Mouse (Mus musculus) kidney, embryonic 14.5 days (tissue): ENCODE data around the gene Carmil2. TPM values are rescaled to one million over a fixed set of nuclear protein-coding genes. Genes with fewer than 3 reads are reported as not detected.

Source experiments
- ATAC-seq: fragments of 200-750 bp; cut with Nextera tagmentation; 2 replicates; pipeline ENCODE4 v1.8.0; 2017; ENCODE audit warnings: moderate number of reproducible peaks, mild to moderate bottlenecking, moderate TSS enrichment, moderate library complexity; ENCODE audit not compliant: low FRiP score, low TSS enrichment
- H3K27ac ChIP-seq: fragments of 300-500 bp; sonication (generic); 2 replicates; pipeline ENCODE4 v1.5.1; 2014; ENCODE audit warnings: low read depth, mild to moderate bottlenecking, low read length, moderate library complexity, mixed read lengths
- H3K27me3 ChIP-seq: fragments of 300-500 bp; sonication (generic); 2 replicates; pipeline ENCODE4 v1.6.1; 2014; ENCODE audit warnings: mild to moderate bottlenecking, low read length; ENCODE audit not compliant: control insufficient read depth, insufficient read depth
- H3K36me3 ChIP-seq: fragments of 300-500 bp; sonication (generic); 2 replicates; pipeline ENCODE4 v1.6.1; 2014; ENCODE audit warnings: low read length, mixed read lengths; ENCODE audit not compliant: control insufficient read depth, insufficient read depth
- H3K4me1 ChIP-seq: fragments of 300-500 bp; sonication (generic); 2 replicates; pipeline ENCODE4 v1.6.1; 2014; ENCODE audit warnings: low read length, mixed read lengths; ENCODE audit not compliant: control insufficient read depth, insufficient read depth
- H3K4me2 ChIP-seq: fragments of 300-500 bp; sonication (generic); replicated peaks from 2 replicates; pipeline ENCODE4 v1.6.1; 2014; ENCODE audit warnings: low read depth, mild to moderate bottlenecking, low read length
- H3K4me3 ChIP-seq: fragments of 300-500 bp; sonication (generic); 2 replicates; pipeline ENCODE4 v1.5.1; 2014; ENCODE audit warnings: mild to moderate bottlenecking, low read length
- H3K9ac ChIP-seq: fragments of 300-500 bp; sonication (generic); 2 replicates; pipeline ENCODE4 v1.6.1; 2014; ENCODE audit warnings: low read depth, mild to moderate bottlenecking, low read length, moderate library complexity
- H3K9me3 ChIP-seq: fragments of 300-500 bp; sonication (generic); 2 replicates; pipeline ENCODE4 v1.6.1; 2016; ENCODE audit warnings: low read length; ENCODE audit not compliant: control insufficient read depth
- WGBS: fragments of 180-500 bp; shearing (Covaris S2); extraction: QIAGEN DNeasy Blood & Tissue Kit; methylation state at CpG from one replicate; pipeline ENCODE4 v1.1.7; 2014; 5-methylcytosine and 5-hydroxymethylcytosine counted together
- polyA plus RNA-seq: library from polyadenylated mRNA; unstranded; fragments of >200 nt; fragmentation: Nextera tagmentation; extraction: Ambion mirVana; gene quantifications from 2 replicates; pipeline ENCODE4 v1.2.1, GENCODE M21; 2014

Gene Carmil2
- polyA plus RNA-seq, 1 experiment from 2014 or later, result 0.65 TPM

GRCm38 (mm10) chr8:105732186-105732585 is 46.1 kb downstream of the Carmil2 start:
- peaks cover 8% of the 10 kb centered on the region; the same call in 1 of the 2 replicates for H3K36me3 ChIP-seq
- H3K9ac ChIP-seq, result no peak overlapping the region
- H3K4me1 ChIP-seq, result 0 out of 2 replicates have a peak, but pooled peaks cover 2% of the 10 kb centered on the region
- no peaks in the 10 kb centered on the region for H3K27me3 ChIP-seq
- H3K4me2 ChIP-seq, result no peak overlapping the region
- H3K9me3 ChIP-seq, result no peaks in the 10 kb centered on the region
- no peak overlapping the region for H3K4me3 ChIP-seq
- no peak overlapping the region for H3K27ac ChIP-seq
- ATAC-seq, result no peak
- 81% methylated on average over 5 of the region's 5 CpGs for WGBS

DNA sequence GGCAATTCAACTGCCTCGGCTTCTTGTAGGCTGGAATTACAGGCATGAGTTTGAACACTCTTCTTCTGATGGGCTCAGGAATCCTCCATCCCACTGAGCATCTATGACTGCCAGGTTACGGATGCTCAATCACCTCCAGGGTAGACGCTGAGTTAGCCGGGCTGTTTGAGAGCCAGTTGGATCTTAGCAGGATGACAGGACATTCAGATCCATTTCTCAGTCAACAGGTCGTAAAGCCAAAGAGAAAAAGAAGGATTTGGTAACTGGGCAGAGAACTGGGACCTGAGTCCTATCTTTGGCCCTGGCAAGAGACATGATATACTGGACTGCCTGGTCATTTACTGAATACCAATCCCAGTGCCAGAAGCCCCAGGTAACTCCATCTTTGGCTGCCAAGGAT is 53.1 kb downstream of the Carmil2 start:
- ATAC-seq, result no peak
- H3K4me3 ChIP-seq, result no peak overlapping the region
- no peak overlapping the region for H3K9ac ChIP-seq
- H3K4me1 ChIP-seq, result no peaks in the 10 kb centered on the region
- H3K27me3 ChIP-seq, result no peaks in the 10 kb centered on the region
- no peaks in the 10 kb centered on the region for H3K9me3 ChIP-seq
- no peak overlapping the region for H3K4me2 ChIP-seq
- H3K27ac ChIP-seq, result no peak overlapping the region
- 85% methylated on average over 5 of the region's 5 CpGs for WGBS
- H3K36me3 ChIP-seq, result no peaks in the 10 kb centered on the region

- no peaks in the 10 kb centered on the region for H3K36me3 ChIP-seq
- H3K27me3 ChIP-seq, result no peaks in the 10 kb centered on the region
- H3K4me3 ChIP-seq, result no peak overlapping the region
- no peak overlapping the region for H3K27ac ChIP-seq
- no peaks in the 10 kb centered on the region for H3K9me3 ChIP-seq
- H3K4me2 ChIP-seq, result no peak overlapping the region
- no peak for ATAC-seq
- H3K9ac ChIP-seq, result no peak overlapping the region
- peaks cover 6% of the 10 kb centered on the region; the same call in 1 of the 2 replicates for H3K4me1 ChIP-seq
- WGBS, result 66% methylated on average over 4 of the region's 4 CpGs
Observed at GRCm38 (mm10) chr8:105743301-105743700, 57.2 kb downstream of the Carmil2 start.

Other genes with a start within 250 kb of the Carmil2 start
- 18.3 and 22.3 TPM in 2 replicates for gene Tppp3, start 214.7 kb upstream of the Carmil2 start, polyA plus RNA-seq
- gene Zdhhc1, start 189.4 kb upstream of the Carmil2 start, polyA plus RNA-seq, result 27.4 and 37.3 TPM in 2 replicates
- gene Hsd11b2, start 167.5 kb upstream of the Carmil2 start, polyA plus RNA-seq, result 32.9 and 40.2 TPM in 2 replicates
- 73.9 and 90.1 TPM in 2 replicates for gene Atp6v0d1, start 120.2 kb upstream of the Carmil2 start, polyA plus RNA-seq
- 17.3 and 28.4 TPM in 2 replicates for gene Ripor1, start 81.0 kb upstream of the Carmil2 start, polyA plus RNA-seq
- 73.0 and 139 TPM in 2 replicates for gene Ctcf, start 49.7 kb upstream of the Carmil2 start, polyA plus RNA-seq
- gene Agrp, start 48.9 kb upstream of the Carmil2 start, polyA plus RNA-seq, result 1.3 and 1.4 TPM in 2 replicates
- gene Acd, start 14.8 kb downstream of the Carmil2 start, polyA plus RNA-seq, result 50.3 and 62.0 TPM in 2 replicates
- 15.6 and 16.1 TPM in 2 replicates for gene Pard6a, start 14.9 kb downstream of the Carmil2 start, polyA plus RNA-seq
- gene 4933405L10Rik, start 21.4 kb downstream of the Carmil2 start, polyA plus RNA-seq, result 0.16 TPM in 1 of 2 replicates, not detected in the other
- 33.0 and 36.2 TPM in 2 replicates for gene Enkd1, start 21.9 kb downstream of the Carmil2 start, polyA plus RNA-seq
- gene Gfod2, start 72.4 kb downstream of the Carmil2 start, polyA plus RNA-seq, result 11.9 and 15.8 TPM in 2 replicates
- gene Ranbp10, start 141.1 kb downstream of the Carmil2 start, polyA plus RNA-seq, result 13.6 and 14.9 TPM in 2 replicates
- gene Tsnaxip1, start 141.5 kb downstream of the Carmil2 start, polyA plus RNA-seq, result 0.14 and 0.27 TPM in 2 replicates
- gene Cenpt, start 167.0 kb downstream of the Carmil2 start, polyA plus RNA-seq, result 31.1 and 41.0 TPM in 2 replicates
- 57.2 and 65.0 TPM in 2 replicates for gene Thap11, start 168.9 kb downstream of the Carmil2 start, polyA plus RNA-seq
- gene Nutf2, start 174.3 kb downstream of the Carmil2 start, polyA plus RNA-seq, result 329 and 342 TPM in 2 replicates
- 34.9 and 49.7 TPM in 2 replicates for gene Edc4, start 194.6 kb downstream of the Carmil2 start, polyA plus RNA-seq
- gene Nrn1l, start 207.3 kb downstream of the Carmil2 start, polyA plus RNA-seq, result 1.0 and 1.1 TPM in 2 replicates
- gene Pskh1, start 214.2 kb downstream of the Carmil2 start, polyA plus RNA-seq, result 20.5 and 34.5 TPM in 2 replicates
- 1.5 and 2.0 TPM in 2 replicates for gene Ctrl, start 247.6 kb downstream of the Carmil2 start, polyA plus RNA-seq